Mouse (Mus musculus): Measurements from ENCODE around the gene Fhad1.

GRCm38 (mm10) chr4:141920391-141920790 lies 94.5 kb downstream of the Fhad1 start:
- TF ChIP-seq KAT2A (IDR thresholded peaks at IDR 0.05; ENCODE audit: insufficient replicate concordance, low read length): no peak
- no peak for TF ChIP-seq NRF1 (IDR thresholded peaks at IDR 0.05; ENCODE audit: low read depth, low read length)
- no peak for TF ChIP-seq CTCF (conservative IDR thresholded peaks at IDR 0.05 in 1 of 2, IDR thresholded peaks at IDR 0.05 in 1 of 2; ENCODE audit: low read depth in 2 of 2, low read length in 2 of 2)
- TF ChIP-seq POLR2AphosphoS2 (IDR thresholded peaks at IDR 0.05; ENCODE audit: low read depth, low read length): no peak
- TF ChIP-seq POLR2A (IDR thresholded peaks at IDR 0.05; ENCODE audit: low read depth, low read length): no peak
- TF ChIP-seq MAX (IDR thresholded peaks at IDR 0.05; ENCODE audit: low read length): no peak
- TF ChIP-seq BHLHE40 (IDR thresholded peaks at IDR 0.05; ENCODE audit: low read depth, low read length): no peak
- no peak for TF ChIP-seq RCOR1 (conservative IDR thresholded peaks at IDR 0.05; ENCODE audit: low read depth, low read length)
- no peak for TF ChIP-seq CHD2 (IDR thresholded peaks at IDR 0.05; ENCODE audit: low read length)
- no peak for TF ChIP-seq TCF12 (IDR thresholded peaks at IDR 0.05; ENCODE audit: low read depth, low read length)
- TF ChIP-seq MAFK (IDR thresholded peaks at IDR 0.05; ENCODE audit: insufficient replicate concordance, low read length): no peak
- TF ChIP-seq ZNF384 (IDR thresholded peaks at IDR 0.05; ENCODE audit: low read depth, low read length): no peak
